Mouse (Mus musculus): Measurements from ENCODE around the gene Pagr1b. TPM values are rescaled to one million over a fixed set of nuclear protein-coding genes. Genes with fewer than 3 reads are reported as not detected.
A peak's percentile ranks its signal among the peaks of the same experiment; 100 is the strongest.

The Pagr1b gene
- total RNA-seq (2021) = not detected
- long read RNA-seq, experiment 1 = 0 reads
- long read RNA-seq, experiment 2 = 0 reads

DNA sequence TGATC, at the start of gene Pagr1b:
Gene Pagr1b (minus strand): TSS at position 4 of the 5 bp plus-strand sequence.
- no peak for DNase-seq
- intact Hi-C loops (cut with DNase I) = loop anchor here (5.0 to 10.0 kb wide), 3 partner anchors 39 to 259 kb away; partner anchors contain the start of genes Cdipt, Cdiptos and Mapk3

DNA sequence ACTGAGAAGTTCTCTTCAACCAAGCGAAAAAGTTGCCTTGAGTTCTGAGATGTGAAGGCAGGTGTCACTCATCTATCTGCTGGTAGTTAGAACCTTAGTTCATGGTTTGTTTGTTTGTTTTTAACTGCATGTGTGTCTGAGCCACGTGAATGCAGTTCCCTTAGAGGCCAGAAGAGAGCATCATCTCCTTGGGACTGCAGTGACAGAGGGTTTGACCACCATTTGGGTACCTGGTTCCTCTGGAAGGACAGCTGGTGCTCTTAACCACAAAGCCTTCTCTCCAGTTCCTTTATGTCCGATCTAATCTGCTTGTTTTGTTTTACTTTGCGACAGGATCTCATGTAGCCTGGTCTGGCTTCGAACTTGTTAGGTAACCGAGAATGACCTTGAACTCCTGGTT, 49.3 kb upstream of the Pagr1b start:
- DNase-seq = no peak
- intact Hi-C loops (cut with DNase I) = no loop called here

DNA sequence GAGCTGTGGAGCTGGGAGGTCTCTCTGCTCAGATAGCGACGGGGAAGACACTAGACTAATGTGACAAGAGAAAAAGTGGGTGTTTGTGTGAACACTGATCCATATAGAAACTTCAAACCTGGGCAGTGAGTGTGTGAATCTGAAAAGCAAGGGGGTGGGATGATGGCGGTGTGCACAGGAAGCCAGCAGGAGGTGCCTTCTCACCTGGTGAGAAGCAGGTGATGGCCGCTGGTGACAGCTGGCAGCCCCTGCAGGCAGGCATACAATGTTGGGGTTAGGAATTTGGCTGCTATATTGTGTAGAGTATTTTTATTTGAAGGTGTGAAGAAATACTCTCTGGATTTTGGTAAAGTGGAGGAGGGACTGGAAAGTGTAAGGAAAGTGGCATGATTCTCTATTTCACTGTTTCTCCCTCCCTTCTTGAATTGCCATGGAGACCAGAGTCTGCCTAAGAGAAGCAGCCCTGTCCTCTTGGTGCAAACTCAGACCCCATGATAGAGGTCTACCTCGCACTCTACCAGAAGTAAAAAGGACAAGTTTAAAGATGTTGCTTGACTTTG, 38.8 kb upstream of the Pagr1b start:
- intact Hi-C loops (cut with DNase I) = no loop called here

DNA sequence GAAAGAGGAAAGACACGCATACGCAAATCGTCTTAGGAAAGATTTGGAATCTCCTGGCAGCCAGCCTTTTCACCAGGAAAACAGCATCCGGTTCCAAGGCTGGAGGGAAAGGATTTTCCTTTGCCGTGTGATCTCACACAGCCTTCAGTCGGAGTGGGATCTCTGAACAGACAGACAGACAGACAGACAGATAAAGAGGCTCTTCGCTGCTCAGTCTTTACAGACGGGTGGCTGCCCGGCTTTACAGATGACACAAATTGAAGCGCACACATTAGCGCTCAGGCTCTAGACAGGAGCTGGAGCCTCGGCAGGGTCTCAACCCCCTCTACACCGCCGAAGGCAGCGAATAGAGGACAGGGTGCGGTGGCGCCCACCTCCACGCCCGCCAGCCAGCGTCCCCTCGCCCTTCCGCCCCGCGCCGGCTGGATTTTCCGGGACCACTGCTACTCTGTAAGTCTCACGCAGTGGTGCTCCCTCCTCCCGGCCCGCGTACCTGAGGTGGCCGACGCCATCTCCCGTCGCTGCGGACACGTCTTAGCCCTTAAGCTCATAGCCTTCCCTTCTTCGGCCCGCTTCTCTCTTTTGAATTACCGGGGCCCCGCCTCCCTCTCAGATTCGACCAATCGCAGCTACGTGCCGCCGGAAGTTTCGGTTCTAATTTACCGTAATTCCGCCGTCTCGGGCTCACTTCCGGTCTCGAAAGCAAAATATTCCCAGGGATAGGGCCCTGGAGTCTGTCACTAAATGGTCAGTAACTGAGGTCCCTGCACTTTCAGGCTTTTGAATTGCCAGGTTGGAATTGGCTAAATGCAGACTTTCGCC, 25.8 kb upstream of the Pagr1b start, which contains the start of gene Kif22:
Gene Kif22 (minus strand): TSS at position 621 of the 822 bp plus-strand sequence.
- DNase-seq = peak; percentile 85 to 90
- intact Hi-C loops (cut with DNase I) = no loop called here

More for the DNA sequence above, 38.8 kb upstream of the Pagr1b start:
- no peak for DNase-seq

DNA sequence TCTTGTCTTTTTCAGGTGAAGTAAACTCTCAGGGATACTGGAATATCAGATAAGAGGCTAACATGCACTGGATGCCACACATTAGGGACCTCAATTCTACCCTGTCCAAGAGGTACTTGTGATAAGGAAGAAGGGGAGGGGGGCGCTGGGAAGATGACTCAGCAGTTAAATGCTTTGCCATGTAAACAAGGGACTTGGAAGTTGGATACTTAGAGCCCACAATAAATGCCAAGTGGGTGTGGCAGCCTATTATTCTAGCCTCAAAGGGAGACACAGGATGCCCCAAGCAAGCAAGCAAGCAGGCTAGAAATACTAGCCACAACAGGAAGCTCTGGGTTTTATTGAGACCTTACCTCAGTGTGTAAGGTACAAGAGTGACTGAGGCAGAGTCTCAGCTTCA, 15.0 kb upstream of the Pagr1b start:
- intact Hi-C loops (cut with DNase I) = no loop called here
- DNase-seq = no peak

DNA sequence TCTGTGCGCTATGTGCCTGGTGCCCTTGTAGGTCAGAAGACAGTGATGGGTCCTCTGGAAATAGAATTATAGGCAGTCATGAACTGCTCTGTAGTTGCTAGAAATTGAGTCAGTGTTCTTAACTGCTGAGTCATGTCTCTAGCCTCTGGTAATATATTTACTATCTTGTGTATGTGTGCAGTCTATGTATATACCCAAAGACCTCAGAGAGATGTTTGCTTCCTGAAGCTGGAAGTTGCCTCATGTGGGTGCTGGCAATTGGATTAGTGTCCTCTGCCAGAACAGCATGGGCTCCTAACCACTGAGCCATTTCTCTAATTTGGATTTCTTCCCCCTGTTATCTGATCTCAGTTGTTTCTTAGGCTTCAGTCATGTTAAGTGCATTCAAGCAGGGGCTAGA, 13.9 kb upstream of the Pagr1b start:
- DNase-seq = no peak
- intact Hi-C loops (cut with DNase I) = no loop called here

DNA sequence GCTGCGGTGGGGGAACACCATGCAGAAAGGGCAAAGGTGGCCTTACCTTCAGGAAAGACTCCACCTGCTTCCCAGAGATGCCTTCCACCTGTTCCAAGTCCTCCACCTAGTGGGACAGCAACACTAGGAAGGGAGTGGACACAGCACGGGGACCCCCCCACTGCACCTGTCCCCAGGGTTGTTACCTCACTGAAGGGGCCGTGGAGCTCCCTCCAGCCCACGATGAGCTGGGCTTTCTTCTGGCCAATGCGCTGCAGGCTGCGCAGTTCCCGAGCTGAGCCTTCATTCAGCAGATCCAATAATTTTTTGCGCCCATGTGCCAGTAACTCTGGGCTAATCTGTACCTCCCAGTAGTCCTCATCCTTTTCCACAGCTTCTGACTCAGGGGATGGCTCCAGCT, 11.6 kb upstream of the Pagr1b start:
- intact Hi-C loops (cut with DNase I) = no loop called here
- DNase-seq = no peak

DNA sequence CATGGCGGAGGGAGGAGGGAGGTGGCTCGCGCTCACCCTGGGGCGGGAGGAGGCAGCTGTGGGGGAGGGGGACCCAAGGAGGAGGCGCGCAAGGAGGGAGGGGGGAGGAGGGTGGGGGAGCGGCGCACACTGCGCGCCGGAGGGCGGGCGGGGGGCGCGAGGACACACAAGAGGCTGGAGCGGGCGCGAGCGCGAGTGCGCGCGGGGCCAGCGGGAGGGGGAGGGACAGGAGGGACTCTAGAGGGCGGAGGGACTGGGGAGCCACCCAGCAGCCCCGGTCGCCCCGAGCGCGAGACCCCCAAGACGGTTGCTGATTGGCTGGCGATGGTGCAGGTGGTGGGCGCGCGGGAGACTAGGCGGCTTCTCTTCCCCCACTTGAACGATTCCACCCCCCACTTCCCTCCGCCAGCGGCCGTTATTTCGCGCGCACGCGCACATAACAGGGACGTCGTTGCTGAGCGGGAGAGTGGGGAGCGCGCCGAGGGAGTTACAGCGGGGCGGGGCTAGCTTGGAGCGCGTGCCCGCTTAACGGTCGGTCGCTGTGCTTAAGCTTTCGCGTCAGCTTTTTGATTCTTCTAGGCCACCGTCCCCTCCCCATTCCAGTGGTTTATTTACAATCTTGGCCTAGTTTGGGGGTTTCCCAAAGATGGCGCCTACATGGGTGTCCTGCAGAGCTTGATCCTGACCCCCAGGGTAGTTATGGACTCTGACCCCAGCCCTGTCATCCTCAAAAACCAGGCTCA, 10.9 kb upstream of the Pagr1b start, which contains the start of gene Maz:
Gene Maz (minus strand): TSS at position 54 of the 743 bp plus-strand sequence.
- intact Hi-C loops (cut with DNase I) = loop anchor here (1.0 kb wide), 1 partner anchor 10 kb away; the partner anchor contains the start of gene Pagr1a
- peak; percentile 99 for DNase-seq

DNA sequence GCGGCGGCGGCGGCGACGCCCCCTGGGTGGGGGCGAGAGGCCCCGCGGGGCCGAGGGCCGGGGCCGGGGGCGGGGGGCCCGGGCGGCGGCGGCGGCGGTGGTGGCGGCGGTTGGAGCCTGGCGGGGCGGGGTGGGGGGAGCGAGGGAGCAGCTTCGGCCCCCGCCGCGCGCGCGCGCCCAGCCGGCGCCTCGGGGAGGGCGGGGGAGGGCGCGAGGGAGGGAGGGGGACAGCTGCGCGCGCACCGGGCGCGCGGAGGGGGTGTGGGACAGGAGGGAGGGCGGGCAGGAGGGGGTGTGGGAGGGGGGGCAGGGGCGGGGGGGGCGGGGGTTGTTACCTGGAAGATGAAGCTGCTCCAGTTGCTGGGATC, 10.3 kb upstream of the Pagr1b start:
- no peak for DNase-seq
- intact Hi-C loops (cut with DNase I) = loop anchor here (1.0 kb wide), 1 partner anchor 9 kb away; the partner anchor contains the start of gene Pagr1a

DNA sequence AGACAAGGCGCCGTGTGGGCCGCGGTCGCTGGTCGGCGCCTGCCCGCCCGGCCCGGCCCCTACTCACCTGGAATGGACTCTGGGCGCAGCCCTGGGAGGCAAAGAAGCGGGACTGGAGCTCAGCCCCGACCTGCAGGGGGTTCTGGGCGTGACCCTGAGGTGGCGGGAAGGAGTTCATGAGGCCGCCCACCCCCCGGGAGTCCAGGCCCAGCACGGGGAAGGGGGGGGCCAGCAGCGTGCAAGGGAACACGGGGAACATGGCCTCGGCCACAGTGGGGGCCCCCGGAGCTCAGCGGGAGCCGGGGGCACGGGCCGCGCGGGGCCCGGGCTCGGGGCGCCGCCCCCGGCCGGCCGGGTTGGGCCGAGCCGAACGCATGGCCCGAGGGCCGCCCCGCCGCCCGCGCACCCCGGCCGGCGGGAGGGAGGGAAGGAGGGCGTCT, 9.9 kb upstream of the Pagr1b start:
- DNase-seq = peak in 1 of 2 experiments; percentile 64
- intact Hi-C loops (cut with DNase I) = loop anchor here (1.0 kb wide), 1 partner anchor 9 kb away; the partner anchor contains the start of gene Pagr1a

DNA sequence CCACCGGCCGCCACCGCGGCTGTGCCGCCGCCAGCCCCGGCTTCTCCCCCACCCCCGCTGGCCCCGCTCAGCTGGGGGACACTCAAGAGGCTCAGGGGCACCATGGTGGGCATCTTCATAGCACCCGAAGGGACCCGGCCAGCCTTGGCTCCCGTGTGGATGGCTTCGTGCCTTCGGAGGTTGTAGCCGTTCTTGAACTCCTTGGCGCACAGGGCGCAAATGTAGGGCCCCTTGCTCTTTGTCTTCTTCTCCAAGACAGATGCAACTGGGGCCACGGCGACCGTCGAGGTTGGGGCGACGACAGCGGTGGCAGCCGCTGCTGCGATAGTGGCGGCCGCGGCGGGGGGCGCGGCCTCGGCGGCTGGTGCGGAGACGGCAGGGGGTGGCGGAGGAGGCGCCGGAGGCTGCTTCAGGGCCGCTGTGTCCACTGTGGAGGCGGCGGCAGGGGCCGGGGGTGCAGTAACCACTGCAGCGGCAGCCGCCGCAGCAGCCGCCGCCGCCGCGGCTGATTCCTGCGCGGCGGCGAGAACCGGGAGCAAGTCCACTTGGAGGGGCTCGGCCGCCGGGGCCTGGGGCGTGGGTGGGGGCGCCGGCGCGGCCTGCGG, 9.4 kb upstream of the Pagr1b start:
- DNase-seq = peak in 1 of 2 experiments; percentile 44
- intact Hi-C loops (cut with DNase I) = loop anchor here (1.0 kb wide), 1 partner anchor 8 kb away; the partner anchor contains the start of gene Pagr1a

DNA sequence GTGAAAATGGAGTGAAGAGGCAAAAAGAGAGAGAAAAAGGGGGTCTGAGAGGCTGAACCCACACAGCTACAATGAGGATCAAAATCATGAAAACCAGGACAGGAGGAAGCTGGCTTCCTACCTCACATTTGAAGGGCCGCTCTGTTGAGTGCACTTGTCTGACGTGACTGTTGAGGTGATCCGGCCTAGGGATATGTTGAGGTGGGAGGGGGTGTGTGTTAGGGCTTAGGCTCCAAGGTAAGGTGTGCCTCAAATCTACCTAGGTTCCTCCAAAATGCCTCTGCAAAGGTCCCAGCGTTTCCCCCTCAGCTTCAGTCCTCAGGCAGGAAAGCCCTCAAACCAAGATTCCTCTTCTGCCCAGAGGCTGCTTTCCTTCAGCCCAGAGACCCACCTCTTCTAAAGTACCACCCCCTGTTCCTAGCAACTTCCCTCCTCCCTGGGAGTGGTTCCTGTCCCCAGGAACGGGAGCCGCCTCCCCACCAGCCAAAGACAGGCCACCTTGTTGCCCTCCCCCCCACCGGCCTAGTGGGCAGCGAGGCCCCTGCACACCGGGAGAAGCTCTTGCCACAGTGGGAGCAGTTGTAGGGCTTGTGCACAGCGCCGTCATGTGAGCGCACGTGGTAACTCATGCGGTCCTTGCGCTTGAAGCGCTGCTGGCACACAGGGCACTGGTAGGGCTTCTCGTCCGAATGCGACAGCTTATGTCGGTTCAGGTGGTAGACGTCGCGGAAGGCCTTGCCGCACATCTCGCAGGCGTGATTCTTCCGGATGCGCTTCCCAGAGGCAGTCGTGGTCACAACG, 8.7 kb upstream of the Pagr1b start:
- intact Hi-C loops (cut with DNase I) = loop anchor here (5.0 kb wide), 1 partner anchor 38 kb away; no protein-coding TSS in a partner anchor
- peak; percentile 49 to 75 for DNase-seq

DNA sequence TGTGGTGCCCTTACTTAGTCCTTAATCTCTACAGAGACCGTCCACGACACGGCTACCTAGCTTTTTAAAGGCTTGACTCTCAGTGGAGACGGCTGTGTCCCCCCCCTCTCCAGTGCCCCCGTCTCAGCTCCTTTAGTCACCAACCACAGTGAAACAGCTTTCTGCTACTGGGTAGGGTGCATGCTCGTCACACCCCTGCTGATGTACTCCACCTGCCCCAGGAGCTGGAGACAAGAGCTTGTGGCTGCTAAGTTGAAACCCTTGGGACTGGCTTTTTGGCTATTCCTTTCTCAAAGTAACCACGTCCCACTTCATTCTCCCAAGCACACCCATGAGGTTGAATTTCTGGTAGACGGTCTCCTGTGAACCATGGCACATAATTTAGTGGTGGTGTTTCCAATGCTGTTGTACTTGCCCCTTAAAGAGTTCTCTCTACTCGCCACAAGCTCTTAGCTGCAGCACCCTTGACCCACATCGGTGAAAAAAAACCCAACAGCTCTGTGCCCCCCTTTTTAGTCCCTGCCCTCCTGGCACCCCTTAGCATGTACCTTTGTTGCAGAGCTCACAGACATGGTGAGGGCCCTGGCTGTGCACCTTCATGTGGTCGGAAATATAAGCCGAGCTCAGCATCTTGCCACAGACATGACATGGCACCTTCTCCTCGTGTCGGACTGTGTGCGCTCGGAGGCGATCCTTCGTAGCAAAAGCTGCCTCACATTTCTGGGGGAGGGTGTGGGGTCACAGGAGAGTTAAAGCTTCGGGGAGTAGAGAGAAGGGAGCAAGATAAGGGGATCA, 7.8 kb upstream of the Pagr1b start:
- intact Hi-C loops (cut with DNase I) = loop anchor here (5.0 kb wide), 1 partner anchor 37 kb away; no protein-coding TSS in a partner anchor

DNA sequence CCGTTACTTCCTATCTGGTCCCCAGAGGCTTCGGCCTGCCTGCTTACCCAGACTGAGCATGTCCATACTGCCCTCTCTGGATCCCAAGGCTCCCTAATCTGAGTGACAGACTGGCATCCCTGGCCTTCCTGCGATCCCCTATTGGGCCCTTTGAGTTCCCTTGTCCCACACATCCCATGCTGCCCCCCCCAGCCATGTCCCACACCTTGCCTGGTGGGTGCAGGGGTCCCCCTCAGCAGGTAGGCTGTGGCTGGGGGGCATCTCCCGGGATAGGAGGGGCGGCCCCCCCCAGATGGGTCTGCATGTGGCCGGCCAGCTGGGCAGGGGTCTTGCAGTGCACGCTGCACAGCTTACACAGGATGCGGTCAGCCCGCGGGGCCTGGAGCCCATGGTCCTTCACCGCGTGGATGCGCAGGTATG, 7.0 kb upstream of the Pagr1b start:
- no peak for DNase-seq
- intact Hi-C loops (cut with DNase I) = loop anchor here (5.0 kb wide), 1 partner anchor 36 kb away; no protein-coding TSS in a partner anchor

More for the DNA sequence above, 7.8 kb upstream of the Pagr1b start:
- DNase-seq = no peak

DNA sequence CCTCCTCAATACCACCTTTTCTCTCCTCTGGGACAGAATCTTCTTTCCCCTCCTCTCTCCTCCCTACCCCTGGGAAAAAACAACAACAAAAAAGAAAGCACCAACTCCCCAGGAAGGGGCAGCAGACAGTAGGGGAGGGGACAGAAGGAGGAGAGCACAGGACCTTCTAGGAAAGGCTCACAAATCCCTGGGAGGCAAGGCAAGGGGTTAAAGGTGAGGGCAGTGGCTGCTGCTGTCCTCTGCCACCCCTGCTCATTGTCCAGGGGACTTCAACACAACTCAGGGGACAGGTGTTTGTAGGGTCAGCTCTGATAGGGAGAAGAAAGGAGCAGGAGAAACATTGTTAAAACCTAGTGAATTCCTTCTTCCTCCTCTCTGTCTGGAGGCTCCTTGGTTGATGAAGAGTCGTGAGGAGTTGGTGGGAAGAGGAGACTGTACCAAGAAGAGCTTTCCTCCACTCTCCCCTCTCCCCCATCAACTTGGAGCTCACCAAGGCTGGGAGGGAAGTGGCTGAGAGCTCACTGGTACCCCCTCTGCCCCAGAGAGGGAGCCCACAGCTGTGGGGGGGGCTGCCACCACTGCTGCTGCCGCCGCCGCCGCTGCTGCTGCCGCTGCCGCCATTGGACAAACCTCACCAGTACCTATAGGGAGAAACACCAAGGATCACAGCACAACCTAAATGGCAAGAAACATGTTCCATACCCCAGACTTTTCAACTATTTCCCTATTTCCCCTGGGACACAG, 6.4 kb upstream of the Pagr1b start:
- intact Hi-C loops (cut with DNase I) = loop anchor here (5.0 kb wide), 1 partner anchor 35 kb away; no protein-coding TSS in a partner anchor

DNA sequence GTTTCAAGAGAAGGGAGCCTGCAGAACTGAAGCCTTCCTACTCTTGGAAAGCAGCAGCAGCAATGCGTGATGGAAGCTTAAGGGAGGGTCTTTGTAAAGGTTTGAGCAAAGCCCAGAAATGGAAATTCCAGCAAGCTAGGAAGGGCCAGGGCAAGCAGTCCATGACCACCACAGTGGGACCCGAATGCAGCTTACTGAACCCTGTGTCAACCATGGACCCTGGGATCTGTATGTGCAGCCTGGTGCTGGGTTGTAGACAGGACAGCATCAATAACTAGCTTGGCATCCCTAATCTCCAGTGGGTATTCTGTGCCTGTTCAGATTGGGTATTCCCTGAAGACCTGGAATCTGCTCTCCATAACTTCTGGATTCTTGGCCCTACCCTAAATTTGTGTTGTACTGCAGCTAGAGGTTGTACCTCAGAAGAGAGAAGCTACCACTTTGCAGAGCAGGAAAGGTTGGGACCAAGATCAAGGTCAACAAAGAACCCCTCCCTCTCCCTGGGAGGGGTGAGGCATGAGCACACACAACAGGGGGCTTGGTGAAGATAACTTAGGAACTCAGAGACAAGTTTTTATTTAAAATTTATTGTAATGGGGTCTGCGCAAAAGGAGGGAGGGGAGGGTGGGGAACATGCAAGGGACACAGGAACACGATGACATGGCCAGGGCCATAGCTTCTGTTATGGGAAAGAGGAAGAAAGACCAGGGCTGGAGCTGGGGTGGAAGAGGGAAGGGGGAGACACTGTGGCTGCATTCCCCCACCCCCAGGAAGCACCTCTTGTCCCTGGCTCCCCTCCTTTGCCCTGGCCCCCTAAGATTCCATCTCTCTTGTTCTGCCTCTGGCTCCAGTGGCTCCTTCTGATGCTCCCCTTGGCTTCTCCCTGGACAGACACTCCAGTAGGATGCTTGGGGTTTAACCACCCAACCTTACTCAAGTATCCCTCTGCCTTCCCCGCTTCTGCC, 5.6 kb upstream of the Pagr1b start:
- no peak for DNase-seq
- intact Hi-C loops (cut with DNase I) = loop anchor here (5.0 kb wide), 1 partner anchor 35 kb away; no protein-coding TSS in a partner anchor

More for the DNA sequence above, 6.4 kb upstream of the Pagr1b start:
- DNase-seq = no peak

All from gastrocnemius, postnatal 36 days (tissue).